Mouse (Mus musculus): ENCODE data around the gene Cdh5. TPM values are rescaled to one million over a fixed set of nuclear protein-coding genes. Genes with fewer than 3 reads are reported as not detected.

Cdh5 gene
- polyA plus RNA-seq, 1 experiment from 2014 or later = 17.8 TPM

DNA sequence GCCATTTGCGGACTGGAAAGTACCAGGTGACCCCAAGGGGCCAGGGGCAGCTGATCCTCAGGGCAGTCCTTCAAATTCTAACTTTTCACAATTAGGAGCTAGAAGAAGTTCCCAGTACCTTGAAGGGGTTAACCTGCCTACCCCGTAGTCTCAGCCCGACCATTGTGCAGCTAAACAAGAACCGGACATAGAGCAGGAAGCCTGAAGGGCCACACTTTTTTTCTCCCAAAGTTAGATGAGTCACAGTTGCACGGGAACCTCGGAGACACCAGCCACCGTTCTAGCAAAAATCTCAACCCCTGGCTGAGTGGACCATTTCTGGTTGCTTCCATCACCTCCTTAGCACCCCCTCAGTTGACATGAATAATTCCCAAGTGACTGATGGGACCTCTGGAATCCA is 2.0 kb downstream of the Cdh5 start:
- Histone ChIP-seq H3K4me1 (ENCODE audit: control insufficient read depth, insufficient read depth, low read length) (peaks cover 8% of the 10 kb centered on the region), H3K27me3 (replicated peaks; ENCODE audit: control insufficient read depth, insufficient read depth, low read length) (no peaks in the 10 kb centered on the region), H3K9me3 (ENCODE audit: control insufficient read depth, low read length) (no peaks in the 10 kb centered on the region), H3K9ac (ENCODE audit: low read depth, low read length) (no peak overlapping the region), H3K4me2 (ENCODE audit: low read depth, low read length) (no peak overlapping the region), H3K36me3 (ENCODE audit: control insufficient read depth, insufficient read depth, low read length) (no peaks in the 10 kb centered on the region), H3K4me3 (ENCODE audit: low read length) (peak overlapping the region; percentile 19), H3K27ac (ENCODE audit: low read length) (no peak overlapping the region)
- WGBS = 53% methylated on average over 7 of the region's 7 CpGs
- no peak for ATAC-seq

DNA sequence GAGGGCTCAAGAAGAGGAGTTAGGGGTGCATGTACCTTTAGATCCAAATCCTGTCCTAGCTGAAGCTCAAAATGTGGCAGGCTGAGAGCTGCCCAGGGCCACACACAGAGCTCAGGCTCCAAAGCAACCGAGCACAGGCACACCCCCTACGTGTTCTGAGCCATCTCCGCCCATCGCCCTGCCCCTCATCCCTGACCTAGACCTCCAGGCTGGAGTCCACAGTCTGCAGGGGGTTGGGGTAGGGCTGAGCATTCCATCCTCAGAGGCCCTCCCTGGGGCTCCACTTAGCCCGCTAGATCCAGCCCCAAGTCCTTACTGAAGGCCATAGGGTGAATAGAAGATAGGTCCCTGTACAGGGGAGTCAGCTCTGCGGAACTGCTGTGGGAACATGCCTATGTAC is 4.3 kb downstream of the Cdh5 start:
- H3K4me2 ChIP-seq (ENCODE audit: low read depth, low read length) = no peak overlapping the region; the same call in 1 of the 2 replicates
- H3K27ac ChIP-seq (ENCODE audit: low read length) = no peak overlapping the region
- no peaks in the 10 kb centered on the region for H3K27me3 ChIP-seq (replicated peaks; ENCODE audit: control insufficient read depth, insufficient read depth, low read length)
- 59% methylated on average over 6 of the region's 6 CpGs for WGBS
- no peaks in the 10 kb centered on the region for H3K36me3 ChIP-seq (ENCODE audit: control insufficient read depth, insufficient read depth, low read length)
- no peaks in the 10 kb centered on the region for H3K9me3 ChIP-seq (ENCODE audit: control insufficient read depth, low read length)
- H3K4me3 ChIP-seq (ENCODE audit: low read length) = no peak overlapping the region
- peaks cover 8% of the 10 kb centered on the region for H3K4me1 ChIP-seq (ENCODE audit: control insufficient read depth, insufficient read depth, low read length)
- ATAC-seq = peak; percentile 53; the same call in 1 of the 2 replicates
- H3K9ac ChIP-seq (ENCODE audit: low read depth, low read length) = no peak overlapping the region

DNA sequence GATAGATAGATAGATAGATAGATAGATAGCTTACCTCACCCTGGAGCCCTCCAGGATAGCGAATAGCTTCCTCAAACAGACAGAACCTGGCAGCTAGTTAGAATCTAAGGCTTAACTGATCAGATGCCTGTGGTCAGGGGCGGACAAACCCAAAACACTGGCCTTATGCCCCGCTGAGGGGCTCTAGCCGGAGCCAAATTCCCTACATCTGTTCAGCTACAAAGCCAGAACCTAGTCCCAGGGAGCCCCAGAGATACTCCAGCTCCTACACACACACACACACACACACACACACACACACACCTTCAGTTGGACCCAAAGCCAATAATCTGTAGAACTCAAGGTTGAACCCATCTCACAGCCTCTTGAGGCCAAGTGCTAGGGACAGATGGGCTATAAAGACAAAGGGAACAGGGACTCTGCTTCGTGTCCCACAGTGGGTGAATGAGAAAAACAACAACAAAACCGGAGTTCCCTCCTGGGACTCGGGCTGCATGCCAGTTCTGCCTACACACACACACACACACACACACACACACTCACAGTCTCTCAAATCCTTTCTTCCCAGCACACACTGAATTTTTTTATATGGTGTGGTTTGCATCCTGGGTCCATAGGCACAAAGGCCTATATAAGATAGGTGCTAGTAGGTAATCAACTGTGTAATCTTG is 5.0 kb downstream of the Cdh5 start:
- no peak overlapping the region for H3K27ac ChIP-seq (ENCODE audit: low read length)
- H3K4me3 ChIP-seq (ENCODE audit: low read length) = no peak overlapping the region
- H3K4me2 ChIP-seq (ENCODE audit: low read depth, low read length) = no peak overlapping the region
- H3K4me1 ChIP-seq (ENCODE audit: control insufficient read depth, insufficient read depth, low read length) = peaks cover 8% of the 10 kb centered on the region
- no peaks in the 10 kb centered on the region for H3K27me3 ChIP-seq (replicated peaks; ENCODE audit: control insufficient read depth, insufficient read depth, low read length)
- no peaks in the 10 kb centered on the region for H3K9me3 ChIP-seq (ENCODE audit: control insufficient read depth, low read length)
- H3K9ac ChIP-seq (ENCODE audit: low read depth, low read length) = no peak overlapping the region
- no peaks in the 10 kb centered on the region for H3K36me3 ChIP-seq (ENCODE audit: control insufficient read depth, insufficient read depth, low read length)
- WGBS = 67% methylated on average over 7 of the region's 7 CpGs
- ATAC-seq = no peak

DNA sequence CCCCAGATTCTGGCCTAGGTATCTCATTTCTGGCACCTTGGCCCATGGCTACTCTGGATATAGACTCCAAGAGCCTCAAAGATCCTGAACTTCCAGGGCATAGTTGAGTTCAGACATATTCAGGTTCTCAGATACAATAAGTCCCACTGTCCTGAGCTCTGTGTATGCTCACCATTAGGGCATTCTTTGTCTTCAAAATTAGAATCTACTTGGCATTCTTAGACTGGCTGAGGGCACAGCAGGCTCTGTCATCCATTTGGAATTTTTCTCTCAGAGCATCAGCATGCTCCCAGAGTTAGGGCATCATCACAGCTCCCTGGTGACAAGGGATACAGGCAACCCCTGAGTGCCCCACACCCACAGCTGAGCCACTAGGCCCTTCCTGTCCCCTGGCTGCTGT is 5.7 kb downstream of the Cdh5 start:
- H3K4me1 ChIP-seq (ENCODE audit: control insufficient read depth, insufficient read depth, low read length) = peaks cover 8% of the 10 kb centered on the region
- H3K27me3 ChIP-seq (replicated peaks; ENCODE audit: control insufficient read depth, insufficient read depth, low read length) = no peaks in the 10 kb centered on the region
- no peak for ATAC-seq
- H3K9ac ChIP-seq (ENCODE audit: low read depth, low read length) = no peak overlapping the region
- H3K9me3 ChIP-seq (ENCODE audit: control insufficient read depth, low read length) = no peaks in the 10 kb centered on the region
- H3K27ac ChIP-seq (ENCODE audit: low read length) = no peak overlapping the region
- H3K4me3 ChIP-seq (ENCODE audit: low read length) = no peak overlapping the region
- no peak overlapping the region for H3K4me2 ChIP-seq (ENCODE audit: low read depth, low read length)
- no peaks in the 10 kb centered on the region for H3K36me3 ChIP-seq (ENCODE audit: control insufficient read depth, insufficient read depth, low read length)

DNA sequence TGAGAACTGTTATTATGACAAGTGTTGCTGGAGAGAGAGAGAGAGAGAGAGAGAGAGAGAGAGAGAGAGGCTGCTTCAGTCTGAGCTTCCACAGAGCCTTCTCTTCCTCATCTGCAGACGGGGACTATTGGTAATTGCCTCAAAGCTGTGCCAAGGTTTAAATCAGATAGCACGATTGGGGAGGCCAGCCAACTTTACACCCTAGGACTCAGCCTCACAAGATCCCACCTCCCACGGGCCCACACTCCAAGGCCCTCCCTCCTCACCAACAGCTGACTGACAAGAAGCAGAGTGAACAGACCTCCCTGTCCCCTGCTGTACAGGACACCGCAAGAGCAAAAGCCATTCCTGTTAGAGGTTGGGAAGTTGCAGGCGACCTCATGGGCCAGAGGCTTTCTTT is 6.6 kb downstream of the Cdh5 start:
- H3K9ac ChIP-seq (ENCODE audit: low read depth, low read length) = no peak overlapping the region
- no peak overlapping the region for H3K4me3 ChIP-seq (ENCODE audit: low read length)
- H3K9me3 ChIP-seq (ENCODE audit: control insufficient read depth, low read length) = no peaks in the 10 kb centered on the region
- WGBS = 39% methylated on average over 5 of the region's 5 CpGs
- H3K27me3 ChIP-seq (replicated peaks; ENCODE audit: control insufficient read depth, insufficient read depth, low read length) = no peaks in the 10 kb centered on the region
- H3K36me3 ChIP-seq (ENCODE audit: control insufficient read depth, insufficient read depth, low read length) = no peaks in the 10 kb centered on the region
- H3K27ac ChIP-seq (ENCODE audit: low read length) = no peak overlapping the region
- H3K4me1 ChIP-seq (ENCODE audit: control insufficient read depth, insufficient read depth, low read length) = peaks cover 8% of the 10 kb centered on the region
- peak; percentile 23; the same call in 1 of the 2 replicates for ATAC-seq
- no peak overlapping the region for H3K4me2 ChIP-seq (ENCODE audit: low read depth, low read length)

DNA sequence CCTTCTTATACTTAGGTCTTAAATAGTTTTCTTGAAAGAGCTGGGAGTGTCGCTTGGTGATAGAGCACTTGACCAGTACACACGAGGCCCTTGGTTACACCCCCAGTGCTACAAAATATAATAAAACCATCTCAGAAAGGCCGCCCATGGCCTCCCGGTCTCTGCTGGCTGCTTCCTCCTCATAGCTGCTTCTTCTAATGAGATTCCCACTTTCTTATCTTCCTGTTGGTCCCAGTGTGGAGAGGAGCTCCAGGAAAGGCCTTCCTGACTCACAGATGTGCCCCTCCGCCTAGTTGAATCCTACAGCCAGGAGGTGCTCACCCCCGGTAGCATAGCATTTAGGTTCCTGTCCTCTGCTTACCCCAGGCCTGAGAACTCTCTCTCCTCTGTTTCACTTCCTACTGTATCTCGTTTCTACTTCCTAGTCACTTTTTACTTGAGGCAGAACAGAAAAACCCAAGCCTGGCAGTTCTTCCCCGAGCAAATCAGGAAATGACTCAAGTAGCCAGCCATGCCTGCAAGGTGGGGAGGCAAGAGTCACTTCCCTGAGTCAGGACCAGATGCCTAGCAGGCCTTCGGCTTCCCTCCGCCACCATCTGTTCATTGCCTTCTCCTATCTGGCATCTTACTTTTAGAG is 9.2 kb downstream of the Cdh5 start:
- Histone ChIP-seq H3K4me3 (ENCODE audit: low read length) (no peak overlapping the region), H3K36me3 (ENCODE audit: control insufficient read depth, insufficient read depth, low read length) (no peaks in the 10 kb centered on the region), H3K4me2 (ENCODE audit: low read depth, low read length) (no peak overlapping the region), H3K9me3 (ENCODE audit: control insufficient read depth, low read length) (no peaks in the 10 kb centered on the region), H3K27me3 (replicated peaks; ENCODE audit: control insufficient read depth, insufficient read depth, low read length) (no peaks in the 10 kb centered on the region), H3K9ac (ENCODE audit: low read depth, low read length) (no peak overlapping the region), H3K27ac (ENCODE audit: low read length) (no peak overlapping the region), H3K4me1 (ENCODE audit: control insufficient read depth, insufficient read depth, low read length) (peaks cover 8% of the 10 kb centered on the region)
- no peak for ATAC-seq
- WGBS = 77% methylated on average over 10 of the region's 10 CpGs

DNA sequence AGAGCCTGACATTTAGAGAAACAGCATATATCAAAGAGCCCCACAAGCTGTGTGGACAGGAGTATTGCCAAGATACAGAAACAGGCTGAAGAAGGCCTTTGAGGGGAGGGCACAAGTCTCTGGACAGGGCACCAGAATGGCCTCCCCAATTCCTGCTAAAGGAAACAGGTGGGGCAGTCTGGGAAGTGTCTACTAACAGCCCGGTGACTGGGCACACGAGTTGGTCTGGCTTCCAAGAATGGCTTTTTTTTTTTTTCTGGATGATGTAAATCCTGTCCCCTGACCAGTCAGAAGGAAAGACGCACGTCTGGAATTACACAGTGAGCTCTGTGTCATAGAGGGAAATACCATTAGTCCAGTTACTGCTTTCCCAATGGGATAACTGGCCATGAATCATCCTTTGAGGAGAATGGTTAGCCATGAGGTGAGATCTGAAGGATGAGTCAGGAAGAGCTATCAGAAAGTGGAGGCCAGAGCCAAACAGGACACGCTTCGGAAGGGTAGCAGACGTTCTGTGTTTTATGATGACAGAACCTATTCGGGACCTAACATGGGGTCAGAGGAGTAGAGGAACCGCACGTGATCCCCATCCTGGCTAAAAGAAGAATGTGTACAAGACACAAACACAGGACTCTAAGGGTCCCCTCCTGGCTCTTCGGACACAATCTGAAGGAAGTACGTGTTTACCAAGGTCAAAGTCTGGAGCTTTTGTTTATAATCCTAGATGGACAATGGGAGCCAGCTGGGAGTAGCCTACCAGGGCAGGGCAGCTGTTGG is 20.4 kb downstream of the Cdh5 start:
- no peak overlapping the region for H3K27ac ChIP-seq (ENCODE audit: low read length)
- ATAC-seq = no peak
- no peak overlapping the region for H3K4me2 ChIP-seq (ENCODE audit: low read depth, low read length)
- H3K27me3 ChIP-seq (replicated peaks; ENCODE audit: control insufficient read depth, insufficient read depth, low read length) = no peaks in the 10 kb centered on the region
- 70% methylated on average over 12 of the region's 12 CpGs for WGBS
- no peaks in the 10 kb centered on the region for H3K9me3 ChIP-seq (ENCODE audit: control insufficient read depth, low read length)
- no peaks in the 10 kb centered on the region for H3K4me1 ChIP-seq (ENCODE audit: control insufficient read depth, insufficient read depth, low read length)
- no peaks in the 10 kb centered on the region for H3K36me3 ChIP-seq (ENCODE audit: control insufficient read depth, insufficient read depth, low read length)
- H3K4me3 ChIP-seq (ENCODE audit: low read length) = no peak overlapping the region
- H3K9ac ChIP-seq (ENCODE audit: low read depth, low read length) = no peak overlapping the region

DNA sequence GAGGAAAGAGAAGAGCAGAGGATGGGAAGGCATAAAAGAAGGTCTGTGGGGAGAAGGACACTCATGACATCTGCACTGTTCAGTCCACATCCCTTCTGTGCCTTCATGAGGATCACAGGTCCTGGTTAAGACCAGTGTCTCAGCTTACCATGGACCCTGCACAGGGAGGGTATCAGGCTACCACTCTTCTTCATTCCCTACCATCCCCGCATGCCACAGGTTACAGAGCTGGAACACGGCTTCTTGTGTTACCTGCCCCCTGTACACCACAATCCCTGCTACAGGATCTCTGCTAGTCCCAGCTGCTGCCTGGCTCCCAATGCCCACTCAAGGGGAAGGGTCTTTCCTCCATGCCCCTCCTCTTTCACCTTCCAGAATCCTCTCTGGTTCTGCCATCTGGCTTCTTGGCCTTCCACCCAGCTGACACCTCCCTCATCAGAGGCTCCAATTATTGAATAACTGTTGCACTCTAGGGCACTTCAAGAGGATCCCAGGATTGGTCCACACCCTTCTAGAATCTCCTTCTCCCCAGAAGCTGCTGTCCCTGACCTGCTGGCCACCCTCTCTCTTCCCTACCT is 21.7 kb downstream of the Cdh5 start:
- H3K4me2 ChIP-seq (ENCODE audit: low read depth, low read length) = no peak overlapping the region
- H3K27ac ChIP-seq (ENCODE audit: low read length) = no peak overlapping the region
- H3K27me3 ChIP-seq (replicated peaks; ENCODE audit: control insufficient read depth, insufficient read depth, low read length) = no peaks in the 10 kb centered on the region
- H3K9ac ChIP-seq (ENCODE audit: low read depth, low read length) = no peak overlapping the region
- H3K4me1 ChIP-seq (ENCODE audit: control insufficient read depth, insufficient read depth, low read length) = no peaks in the 10 kb centered on the region
- H3K36me3 ChIP-seq (ENCODE audit: control insufficient read depth, insufficient read depth, low read length) = no peaks in the 10 kb centered on the region
- H3K9me3 ChIP-seq (ENCODE audit: control insufficient read depth, low read length) = no peaks in the 10 kb centered on the region
- WGBS = 92% methylated on average over 2 of the region's 2 CpGs
- H3K4me3 ChIP-seq (ENCODE audit: low read length) = no peak overlapping the region
- no peak for ATAC-seq

DNA sequence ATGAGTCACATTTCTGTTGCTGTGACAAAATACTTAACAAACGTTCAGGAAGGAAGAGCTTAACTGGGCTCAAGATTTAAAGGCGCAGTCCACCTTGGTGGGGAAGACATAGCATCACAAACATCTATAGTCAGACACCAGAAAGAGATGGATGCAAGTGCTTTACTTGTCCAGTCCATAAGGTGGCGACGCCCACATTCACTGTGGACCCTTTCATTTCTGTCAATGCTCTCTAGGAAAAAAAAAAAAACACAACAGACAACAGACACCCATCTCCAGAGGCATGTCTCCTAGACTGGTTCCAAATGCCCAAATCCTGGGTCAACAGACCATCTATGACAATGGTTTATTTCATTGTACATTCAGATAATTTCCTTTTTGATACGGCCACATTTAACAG is 23.1 kb downstream of the Cdh5 start:
- H3K4me1 ChIP-seq (ENCODE audit: control insufficient read depth, insufficient read depth, low read length) = no peaks in the 10 kb centered on the region
- no peak for ATAC-seq
- no peak overlapping the region for H3K9ac ChIP-seq (ENCODE audit: low read depth, low read length)
- H3K27me3 ChIP-seq (replicated peaks; ENCODE audit: control insufficient read depth, insufficient read depth, low read length) = no peaks in the 10 kb centered on the region
- no peak overlapping the region for H3K27ac ChIP-seq (ENCODE audit: low read length)
- 78% methylated on average over 5 of the region's 5 CpGs for WGBS
- H3K4me3 ChIP-seq (ENCODE audit: low read length) = no peak overlapping the region
- H3K36me3 ChIP-seq (ENCODE audit: control insufficient read depth, insufficient read depth, low read length) = no peaks in the 10 kb centered on the region
- H3K9me3 ChIP-seq (ENCODE audit: control insufficient read depth, low read length) = no peaks in the 10 kb centered on the region
- H3K4me2 ChIP-seq (ENCODE audit: low read depth, low read length) = no peak overlapping the region

All from intestine, embryonic 16.5 days (tissue).